Mouse (Mus musculus) forebrain, postnatal 0 days (tissue): ENCODE data around the gene Dock2. TPM values are rescaled to one million over a fixed set of nuclear protein-coding genes. Genes with fewer than 3 reads are reported as not detected.
"Not testable (repeated sequence)": the region's sequence is repeated elsewhere in the genome, so short reads cannot be mapped to it uniquely, and the experiment has no call there.

ENCODE experiments used
- ATAC-seq: fragments of 200-750 bp; cut with Nextera tagmentation; 2 replicates; pipeline ENCODE4 v1.8.0; 2017; ENCODE audit warnings: mild to moderate bottlenecking, moderate library complexity
- DNase-seq: peaks from one replicate; pipeline ENCODE4 v3.0.0-alpha.2; 2015
- H3K27ac ChIP-seq: fragments of 300-500 bp; sonication (generic); 2 replicates; pipeline ENCODE4 v1.5.1; 2014; ENCODE audit warnings: low read depth, mild to moderate bottlenecking, antibody characterized with exemption, low read length, moderate library complexity, mixed read lengths
- H3K27me3 ChIP-seq: fragments of 300-500 bp; sonication (generic); 2 replicates; pipeline ENCODE4 v1.6.1; 2014; ENCODE audit warnings: mild to moderate bottlenecking, low read length, mixed read lengths; ENCODE audit not compliant: insufficient read depth
- H3K36me3 ChIP-seq: fragments of 300-500 bp; sonication (generic); 2 replicates; pipeline ENCODE4 v1.6.1; 2014; ENCODE audit warnings: mild to moderate bottlenecking, moderate library complexity; ENCODE audit not compliant: insufficient read depth
- H3K4me1 ChIP-seq: fragments of 300-500 bp; sonication (generic); 2 replicates; pipeline ENCODE4 v1.6.1; 2014; ENCODE audit warnings: antibody characterized with exemption; ENCODE audit not compliant: insufficient read depth
- H3K4me2 ChIP-seq: fragments of 300-500 bp; sonication (generic); 2 replicates; pipeline ENCODE4 v1.6.1; 2014; ENCODE audit warnings: low read depth, mild to moderate bottlenecking, moderate library complexity
- H3K4me3 ChIP-seq: fragments of 300-500 bp; sonication (generic); 2 replicates; pipeline ENCODE4 v1.5.1; 2014; ENCODE audit warnings: low read depth, low read length, mixed read lengths
- H3K9ac ChIP-seq: fragments of 300-500 bp; sonication (generic); 2 replicates; pipeline ENCODE4 v1.6.1; 2014; ENCODE audit warnings: mild to moderate bottlenecking
- H3K9me3 ChIP-seq: fragments of 300-500 bp; sonication (generic); 2 replicates; pipeline ENCODE4 v1.6.1; 2016; ENCODE audit warnings: low read length
- CTCF ChIP-seq: sonication (generic); IDR thresholded peaks from 2 replicates; pipeline ENCODE4 v1.5.1; 2016; ENCODE audit warnings: antibody characterized with exemption, control low read depth, low read depth
- WGBS: fragments of 180-500 bp; shearing (Covaris S2); extraction: QIAGEN DNeasy Blood & Tissue Kit; methylation state at CpG from one replicate; pipeline ENCODE4 v1.1.7; 2014; 5-methylcytosine and 5-hydroxymethylcytosine counted together
- polyA plus RNA-seq: library from polyadenylated mRNA; unstranded; fragments of >200 nt; fragmentation: Nextera tagmentation; extraction: Ambion mirVana; gene quantifications from 2 replicates; pipeline ENCODE4 v1.2.1, GENCODE M21; 2015
- total RNA-seq: library from RNA; depleted of rRNA; stranded (reverse); fragments of >200 nt; gene quantifications from 2 replicates; pipeline ENCODE4 v1.2.3, GENCODE M21; 2014; rRNA removed

Gene Dock2
- 1.3 and 2.3 TPM in 2 replicates for total RNA-seq
- polyA plus RNA-seq, result 0.23 and 0.63 TPM in 2 replicates

- no peaks in the 10 kb centered on the region for H3K27me3 ChIP-seq
- no peaks in the 10 kb centered on the region for H3K36me3 ChIP-seq
- H3K9me3 ChIP-seq, result no peaks in the 10 kb centered on the region
- no peak within 1 kb of the TSS for H3K4me3 ChIP-seq
- no peak for ATAC-seq
- H3K27ac ChIP-seq, result no peak within 1 kb of the TSS
- 91% methylated on average over 12 of the region's 12 CpGs for WGBS
- H3K4me1 ChIP-seq, result no peaks in the 10 kb centered on the region
- H3K4me2 ChIP-seq, result no peak within 1 kb of the TSS
- no peak for TF ChIP-seq CTCF
- H3K9ac ChIP-seq, result no peak within 1 kb of the TSS
- no peak for DNase-seq
These were observed at the start of gene Dock2 for GRCm38 (mm10) chr11:34783587-34784043. Gene Dock2 (minus strand): TSS chr11:34783892.

GRCm38 (mm10) chr11:34832678-34833077 lies 49.0 kb upstream of the Dock2 start:
- Histone ChIP-seq H3K9ac (peak overlapping the region; percentile 1; the same call in 1 of the 2 replicates), H3K27ac (no peak overlapping the region), H3K27me3 (no peaks in the 10 kb centered on the region), H3K36me3 (0 out of 2 replicates have a peak, but pooled peaks cover 5% of the 10 kb centered on the region), H3K4me1 (peaks cover 3% of the 10 kb centered on the region; the same call in 1 of the 2 replicates), H3K9me3 (no peaks in the 10 kb centered on the region), H3K4me3 (peak overlapping the region; percentile 62), H3K4me2 (peak overlapping the region; percentile 92)
- DNase-seq (no peak), ATAC-seq (no peak)
- no peak for TF ChIP-seq CTCF
- WGBS, result 13% methylated on average over 4 of the region's 5 CpGs

GRCm38 (mm10) chr11:34827803-34828202 lies 44.1 kb upstream of the Dock2 start:
- 0 out of 2 replicates have a peak, but pooled peaks cover 5% of the 10 kb centered on the region for H3K36me3 ChIP-seq
- 96% methylated on average over 3 of the region's 3 CpGs for WGBS
- no peaks in the 10 kb centered on the region for H3K9me3 ChIP-seq
- H3K27me3 ChIP-seq, result no peaks in the 10 kb centered on the region
- ATAC-seq (no peak), DNase-seq (no peak)
- H3K9ac ChIP-seq, result no peak overlapping the region
- H3K4me1 ChIP-seq, result no peaks in the 10 kb centered on the region
- H3K4me3 ChIP-seq, result no peak overlapping the region
- TF ChIP-seq CTCF, result no peak
- H3K4me2 ChIP-seq, result no peak overlapping the region
- no peak overlapping the region for H3K27ac ChIP-seq

GRCm38 (mm10) chr11:34826940-34827339 lies 43.2 kb upstream of the Dock2 start:
- no peaks in the 10 kb centered on the region for H3K4me1 ChIP-seq
- H3K9me3 ChIP-seq, result no peaks in the 10 kb centered on the region
- no peak overlapping the region for H3K9ac ChIP-seq
- H3K27ac ChIP-seq, result no peak overlapping the region
- H3K4me2 ChIP-seq, result no peak overlapping the region
- H3K36me3 ChIP-seq, result 0 out of 2 replicates have a peak, but pooled peaks cover 5% of the 10 kb centered on the region
- H3K27me3 ChIP-seq, result no peaks in the 10 kb centered on the region
- ATAC-seq (no peak), DNase-seq (no peak)
- TF ChIP-seq CTCF, result no peak
- 93% methylated on average over 2 of the region's 2 CpGs for WGBS
- H3K4me3 ChIP-seq, result no peak overlapping the region

GRCm38 (mm10) chr11:34824791-34825190 lies 41.1 kb upstream of the Dock2 start:
- Histone ChIP-seq H3K4me3 (no peak overlapping the region), H3K36me3 (0 out of 2 replicates have a peak, but pooled peaks cover 2% of the 10 kb centered on the region), H3K9me3 (no peaks in the 10 kb centered on the region), H3K4me2 (no peak overlapping the region), H3K27me3 (no peaks in the 10 kb centered on the region), H3K4me1 (no peaks in the 10 kb centered on the region), H3K27ac (no peak overlapping the region), H3K9ac (no peak overlapping the region)
- TF ChIP-seq CTCF, result no peak
- no peak for ATAC-seq
- no peak for DNase-seq
- WGBS, result 95% methylated on average over 4 of the region's 4 CpGs

- H3K4me2 ChIP-seq, result no peak overlapping the region
- no peaks in the 10 kb centered on the region for H3K36me3 ChIP-seq
- peak; percentile 72 for DNase-seq
- no peak; the same call in 1 of the 2 replicates for ATAC-seq
- no peak overlapping the region for H3K4me3 ChIP-seq
- H3K4me1 ChIP-seq, result no peaks in the 10 kb centered on the region
- H3K27me3 ChIP-seq, result no peaks in the 10 kb centered on the region
- no peaks in the 10 kb centered on the region for H3K9me3 ChIP-seq
- no peak overlapping the region for H3K27ac ChIP-seq
- WGBS, result 6% methylated on average over 2 of the region's 2 CpGs
- H3K9ac ChIP-seq, result no peak overlapping the region
- peak; percentile 67 for TF ChIP-seq CTCF
These were observed 31.1 kb upstream of the Dock2 start for GRCm38 (mm10) chr11:34814767-34815166.

GRCm38 (mm10) chr11:34814319-34814718 lies 30.6 kb upstream of the Dock2 start:
- no peaks in the 10 kb centered on the region for H3K36me3 ChIP-seq
- no peaks in the 10 kb centered on the region for H3K27me3 ChIP-seq
- H3K9me3 ChIP-seq, result no peaks in the 10 kb centered on the region
- no peak for TF ChIP-seq CTCF
- no peak overlapping the region for H3K4me3 ChIP-seq
- no peaks in the 10 kb centered on the region for H3K4me1 ChIP-seq
- H3K9ac ChIP-seq, result no peak overlapping the region
- no peak overlapping the region for H3K4me2 ChIP-seq
- no peak overlapping the region for H3K27ac ChIP-seq
- WGBS, result 84% methylated on average over 6 of the region's 6 CpGs
- ATAC-seq (no peak), DNase-seq (no peak)

- H3K4me3 ChIP-seq, H3K4me2 ChIP-seq, H3K36me3 ChIP-seq, ATAC-seq, H3K27me3 ChIP-seq, H3K9me3 ChIP-seq, H3K27ac ChIP-seq, H3K9ac ChIP-seq, H3K4me1 ChIP-seq, DNase-seq: not testable (repeated sequence)
- 84% methylated on average over 4 of the region's 4 CpGs for WGBS
These were observed 21.3 kb upstream of the Dock2 start for GRCm38 (mm10) chr11:34805026-34805425.

- H3K36me3 ChIP-seq, DNase-seq, H3K9ac ChIP-seq, ATAC-seq, H3K4me1 ChIP-seq, H3K9me3 ChIP-seq, H3K4me2 ChIP-seq, H3K4me3 ChIP-seq, H3K27ac ChIP-seq, H3K27me3 ChIP-seq: not testable (repeated sequence)
- 70% methylated on average over 8 of the region's 8 CpGs for WGBS
These were observed 14.4 kb upstream of the Dock2 start for GRCm38 (mm10) chr11:34798066-34798465.
